Mouse (Mus musculus) brown adipose tissue, adult 24 weeks (tissue): ENCODE measurements around the gene Zfyve28. TPM values are rescaled to one million over a fixed set of nuclear protein-coding genes. Genes with fewer than 3 reads are reported as not detected.

Experiments
- H3K27ac ChIP-seq: fragments of 200-500 bp; replicated peaks from 2 replicates; pipeline ENCODE4 v1.5.1; 2012; ENCODE audit warnings: low read depth, mild to moderate bottlenecking, low read length
- H3K4me1 ChIP-seq: fragments of 200-500 bp; 2 replicates; pipeline ENCODE4 v1.6.1; 2012; ENCODE audit warnings: low read length, mixed read lengths; ENCODE audit not compliant: control insufficient read depth, insufficient read depth, insufficient read length
- H3K4me3 ChIP-seq: fragments of 200-500 bp; 2 replicates; pipeline ENCODE4 v1.5.1; 2012; ENCODE audit warnings: low read depth, mild to moderate bottlenecking, low read length, moderate library complexity; ENCODE audit not compliant: insufficient read depth
- polyA plus RNA-seq: library from polyadenylated mRNA; stranded (reverse); fragments of >200 nt; gene quantifications from 2 replicates; pipeline ENCODE4 v1.2.4, GENCODE M21; 2012; ENCODE audit not compliant: missing spikeins, insufficient read depth, insufficient read length

Zfyve28 gene
- polyA plus RNA-seq, 1 experiment = 1.2 TPM

DNA sequence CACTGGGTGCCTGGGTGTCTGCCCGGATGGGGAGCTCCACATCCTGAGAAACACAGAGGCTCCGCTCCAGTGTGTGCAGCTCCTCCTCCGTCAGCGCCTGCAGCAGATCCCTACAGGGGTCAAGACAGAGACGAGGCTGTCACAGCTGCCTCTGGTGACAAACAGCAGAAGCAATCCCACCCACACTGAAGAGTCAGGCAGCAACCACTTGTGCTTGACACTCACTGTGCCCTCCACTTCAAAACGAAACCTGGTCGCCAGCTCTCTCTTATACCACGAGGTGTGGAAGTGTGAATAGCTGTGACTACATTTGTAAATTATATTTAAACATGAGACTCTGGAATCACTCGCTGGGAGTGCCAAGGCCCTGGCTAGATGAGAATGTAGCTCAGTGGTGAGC is 70.5 kb downstream of the Zfyve28 start:
- H3K4me3 ChIP-seq = no peak overlapping the region
- H3K4me1 ChIP-seq = no peaks in the 10 kb centered on the region
- no peak overlapping the region for H3K27ac ChIP-seq

GRCm38 (mm10) chr5:34216025-34216424 is 72.2 kb downstream of the Zfyve28 start:
- H3K4me3 ChIP-seq = no peak overlapping the region
- H3K27ac ChIP-seq = no peak overlapping the region
- no peaks in the 10 kb centered on the region for H3K4me1 ChIP-seq

GRCm38 (mm10) chr5:34213659-34214058 is 74.6 kb downstream of the Zfyve28 start:
- H3K4me1 ChIP-seq = no peaks in the 10 kb centered on the region
- no peak overlapping the region for H3K4me3 ChIP-seq
- no peak overlapping the region for H3K27ac ChIP-seq

DNA sequence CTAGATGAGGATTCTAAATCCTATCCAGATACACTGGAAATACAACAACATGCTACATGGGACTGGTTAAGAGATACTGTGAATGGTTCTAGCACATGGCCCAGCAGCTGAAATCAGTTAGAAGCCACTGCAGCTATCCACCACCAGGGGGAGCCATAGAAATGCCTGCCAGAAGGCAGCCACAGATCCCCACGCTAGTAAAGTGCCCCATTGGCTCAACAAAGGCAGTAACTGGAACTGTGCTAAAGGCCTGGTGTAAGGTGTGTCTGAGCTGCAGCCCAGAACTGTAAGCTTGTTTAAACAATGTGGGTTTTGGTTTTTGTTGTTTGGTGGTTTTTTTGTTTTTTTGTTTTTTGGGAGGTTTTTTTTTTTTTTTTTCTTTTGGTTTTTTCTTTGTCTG is 78.0 kb downstream of the Zfyve28 start:
- Histone ChIP-seq H3K4me1 (no peaks in the 10 kb centered on the region), H3K27ac (no peak overlapping the region), H3K4me3 (no peak overlapping the region)

GRCm38 (mm10) chr5:34207503-34207902 is 80.7 kb downstream of the Zfyve28 start:
- H3K4me3 ChIP-seq = no peak overlapping the region
- no peaks in the 10 kb centered on the region for H3K4me1 ChIP-seq
- no peak overlapping the region for H3K27ac ChIP-seq

DNA sequence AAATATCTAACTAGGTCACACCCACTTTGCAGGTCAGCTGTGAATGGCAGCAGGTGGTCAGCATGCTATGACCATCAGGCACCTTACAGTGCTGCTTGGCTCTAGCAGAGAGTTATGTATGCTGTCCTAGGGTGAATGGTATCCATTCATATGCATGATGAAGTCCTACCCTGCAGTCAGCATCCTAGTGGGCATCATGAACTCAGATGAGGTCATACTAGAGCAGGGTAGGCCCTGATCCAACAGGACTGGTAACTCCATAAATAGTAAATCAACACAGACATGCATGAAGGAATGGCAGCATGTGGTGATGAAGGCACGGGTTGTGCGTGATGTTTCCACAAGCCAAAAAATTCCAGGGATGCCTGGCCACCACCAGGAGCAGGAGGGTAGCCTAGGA is 82.5 kb downstream of the Zfyve28 start:
- no peak overlapping the region for H3K27ac ChIP-seq
- no peak overlapping the region for H3K4me3 ChIP-seq
- no peaks in the 10 kb centered on the region for H3K4me1 ChIP-seq

- H3K4me3 ChIP-seq = no peak overlapping the region
- H3K27ac ChIP-seq = no peak overlapping the region
- no peaks in the 10 kb centered on the region for H3K4me1 ChIP-seq
Measured at GRCm38 (mm10) chr5:34204911-34205310, 83.3 kb downstream of the Zfyve28 start.

DNA sequence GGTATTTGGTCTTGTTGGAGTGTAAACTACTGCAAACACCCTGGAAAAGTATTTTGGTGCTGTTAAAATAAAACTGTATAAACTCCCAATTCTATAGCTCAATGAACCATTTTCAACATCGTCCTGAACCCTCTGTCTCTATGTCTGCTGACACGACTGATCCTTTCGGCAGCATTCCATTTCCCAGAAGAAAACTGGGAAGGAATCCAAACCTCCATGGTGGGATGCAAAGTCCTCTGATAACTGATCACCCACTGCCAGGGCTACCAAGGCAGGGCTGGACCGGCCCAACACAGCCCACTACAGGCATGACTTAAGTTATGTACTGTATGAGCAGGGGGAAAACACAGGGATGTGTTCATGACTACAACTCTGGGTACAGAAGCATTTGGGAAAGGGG is 86.2 kb downstream of the Zfyve28 start:
- Histone ChIP-seq H3K27ac (no peak overlapping the region), H3K4me3 (no peak overlapping the region), H3K4me1 (no peaks in the 10 kb centered on the region)

- no peak overlapping the region for H3K4me3 ChIP-seq
Measured at GRCm38 (mm10) chr5:34201396-34201795, 86.9 kb downstream of the Zfyve28 start.

GRCm38 (mm10) chr5:34198615-34199014 is 89.6 kb downstream of the Zfyve28 start:
- H3K4me1 ChIP-seq = no peaks in the 10 kb centered on the region
- no peak overlapping the region for H3K4me3 ChIP-seq
- no peak overlapping the region for H3K27ac ChIP-seq

More at GRCm38 (mm10) chr5:34201396-34201795, 86.9 kb downstream of the Zfyve28 start:
- H3K4me1 ChIP-seq = no peaks in the 10 kb centered on the region
- H3K27ac ChIP-seq = no peak overlapping the region

DNA sequence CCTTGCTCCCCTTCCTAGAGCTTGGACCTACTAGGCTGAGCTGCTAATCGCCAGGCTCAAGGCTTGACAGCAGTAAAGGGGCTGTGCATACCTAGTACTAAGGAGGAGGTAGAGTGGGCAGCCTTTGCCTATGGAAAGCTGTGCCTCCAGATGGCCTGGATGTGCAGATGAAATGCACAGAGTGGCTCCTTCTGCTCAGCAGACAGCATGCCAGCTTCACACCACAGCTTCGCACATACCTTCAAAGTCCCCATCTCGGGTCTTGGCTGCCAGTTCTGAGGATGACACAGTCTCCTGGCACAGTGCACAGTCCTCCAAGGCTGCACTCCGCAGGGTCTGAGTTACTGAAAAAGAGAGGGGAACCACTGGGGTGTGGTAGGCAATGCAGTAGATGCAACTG is 91.0 kb downstream of the Zfyve28 start:
- no peak overlapping the region for H3K27ac ChIP-seq
- no peaks in the 10 kb centered on the region for H3K4me1 ChIP-seq
- H3K4me3 ChIP-seq = no peak overlapping the region

- no peaks in the 10 kb centered on the region for H3K4me1 ChIP-seq
- no peak overlapping the region for H3K27ac ChIP-seq
- H3K4me3 ChIP-seq = no peak overlapping the region
Measured at GRCm38 (mm10) chr5:34196423-34196822, 91.8 kb downstream of the Zfyve28 start.

GRCm38 (mm10) chr5:34195786-34196185 is 92.5 kb downstream of the Zfyve28 start:
- no peak overlapping the region for H3K27ac ChIP-seq
- H3K4me1 ChIP-seq = no peaks in the 10 kb centered on the region
- H3K4me3 ChIP-seq = no peak overlapping the region

- Histone ChIP-seq H3K4me1 (0 out of 2 replicates have a peak, but pooled peaks cover 4% of the 10 kb centered on the region), H3K4me3 (no peak overlapping the region), H3K27ac (no peak overlapping the region)
Measured at GRCm38 (mm10) chr5:34194975-34195662, 93.1 kb downstream of the Zfyve28 start.

DNA sequence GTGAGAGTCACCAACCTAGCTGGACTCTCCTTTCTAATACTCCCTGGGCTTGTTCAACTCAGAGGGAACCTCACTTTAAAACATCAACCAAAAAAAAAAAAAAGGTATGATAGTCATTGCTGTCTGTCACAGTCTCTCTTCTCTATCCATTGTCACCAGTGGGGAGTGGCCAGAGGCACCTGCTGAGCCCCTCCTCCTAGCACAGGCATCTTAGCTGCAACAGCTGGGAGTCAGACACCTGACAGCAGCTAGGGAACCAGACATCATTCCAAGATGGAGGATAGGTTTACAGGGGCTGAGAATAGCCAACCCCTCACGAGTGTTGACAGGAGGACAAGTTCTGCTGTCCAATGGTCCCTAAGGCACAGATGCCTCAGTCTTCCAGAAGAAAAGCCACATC is 93.8 kb downstream of the Zfyve28 start:
- Histone ChIP-seq H3K4me1 (peaks cover 7% of the 10 kb centered on the region), H3K4me3 (no peak overlapping the region), H3K27ac (no peak overlapping the region)

GRCm38 (mm10) chr5:34191843-34192242 is 96.4 kb downstream of the Zfyve28 start:
- Histone ChIP-seq H3K4me3 (no peak overlapping the region), H3K27ac (no peak overlapping the region), H3K4me1 (peaks cover 17% of the 10 kb centered on the region)
